ENCODE assay signal across 25 mouse cellular contexts in genomic region chr3:39928421-39928820, GRCm38 (mm10).
A peak's percentile ranks its signal among the peaks of the same experiment; 100 is the strongest.
DNase-seq lines count a peak whose midpoint lies in the region; ATAC-seq and TF ChIP-seq lines count a peak whose summit lies in the region.
"Had no signal": no experiment of that assay in that cellular context is flagged by ENCODE, and none has a peak within 500 bp of the region (broad histone marks: within the 10 kb centered on the region; RNA-seq: fewer than 3 reads in every experiment).

No protein-coding gene starts in this region.

- no peak overlapping the region for H3K4me2 ChIP-seq in liver, postnatal 0 days (ENCODE audit: low read depth, low read length)
- H3K4me2 ChIP-seq in midbrain, embryonic 16.5 days (ENCODE audit: low read length), result no peak overlapping the region
- H3K4me2 ChIP-seq: embryonic facial prominence, embryonic 12.5 days; heart, embryonic 15.5 days; limb, embryonic 12.5 days; liver, embryonic 11.5 days; midbrain, embryonic 12.5 days had no signal

- H3K4me3 ChIP-seq in liver, adult 2 months (ENCODE audit: insufficient read depth, low read depth, low read length), result no peak overlapping the region
- H3K4me3 ChIP-seq in liver, postnatal 0 days (ENCODE audit: low read depth, low read length), result no peak overlapping the region
- no peak overlapping the region for H3K4me3 ChIP-seq in midbrain, embryonic 16.5 days (ENCODE audit: low read depth, low read length)
- H3K4me3 ChIP-seq: embryonic facial prominence, embryonic 12.5 days; heart, embryonic 15.5 days; layer of hippocampus, adult 2 months; left cerebral cortex, adult 2 months; limb, embryonic 12.5 days; megakaryocyte, embryonic 14.5 days; midbrain, embryonic 12.5 days had no signal

- H3K9me3 ChIP-seq in liver, postnatal 0 days (ENCODE audit: low read length), result no peaks in the 10 kb centered on the region
- H3K9me3 ChIP-seq in midbrain, embryonic 16.5 days (replicated peaks; ENCODE audit: control insufficient read depth, low read length, poor library complexity, severe bottlenecking), result no peaks in the 10 kb centered on the region
- H3K9me3 ChIP-seq: embryonic facial prominence, embryonic 12.5 days; heart, embryonic 15.5 days; limb, embryonic 12.5 days; midbrain, embryonic 12.5 days had no signal

- H3K79me2 ChIP-seq in liver, adult 2 months (ENCODE audit: control insufficient read depth, insufficient read depth, low read length), result no peaks in the 10 kb centered on the region

- no peak for ATAC-seq in liver, postnatal 0 days
- ATAC-seq in midbrain, embryonic 16.5 days, result no peak
- ATAC-seq: forebrain, embryonic 14.5 days; intestine, embryonic 16.5 days had no signal

- peak; percentile 24 to 28 for DNase-seq in cerebellum, postnatal 10 days
- DNase-seq in cerebellum, adult 18-20 months, result no peak
- peak; percentile 81 for DNase-seq in liver, adult 2 months (ENCODE audit: extremely low read depth, low read depth, low spot score)
- DNase-seq in liver, postnatal 0 days, result no peak
- DNase-seq in kidney, postnatal 10 days, result peak; percentile 65
- no peak for DNase-seq in adrenal gland, adult 2 months
- DNase-seq in layer of hippocampus, adult 11-12 months (ENCODE audit: low spot score), result no peak
- DNase-seq: adrenal gland, postnatal 25 days; cerebellum, adult 8-10 months; embryo, embryonic 11 days; lung, postnatal 4 days; right cerebral cortex, postnatal 14 days; thymus, postnatal 4 days had no signal

- H3K4me1 ChIP-seq in liver, adult 2 months (ENCODE audit: control insufficient read depth, insufficient read depth, low read length), result peaks cover 6% of the 10 kb centered on the region; the same call in 1 of the 2 replicates
- H3K4me1 ChIP-seq in liver, postnatal 0 days (ENCODE audit: insufficient read depth), result no peaks in the 10 kb centered on the region
- H3K4me1 ChIP-seq in midbrain, embryonic 16.5 days (ENCODE audit: control insufficient read depth, insufficient read depth, low read length), result no peaks in the 10 kb centered on the region
- H3K4me1 ChIP-seq: embryonic facial prominence, embryonic 12.5 days; heart, embryonic 15.5 days; megakaryocyte, embryonic 14.5 days; midbrain, embryonic 12.5 days had no signal

- TF ChIP-seq POLR2A in liver, adult 2 months (IDR thresholded peaks at IDR 0.05; ENCODE audit: extremely low read depth, insufficient read depth, low read length), result no peak

- H3K27ac ChIP-seq in liver, adult 2 months (replicated peaks; ENCODE audit: insufficient read depth, low read depth, low read length), result no peak overlapping the region
- H3K27ac ChIP-seq in liver, postnatal 0 days (ENCODE audit: low read depth), result no peak overlapping the region
- H3K27ac ChIP-seq in midbrain, embryonic 16.5 days (ENCODE audit: low read length), result no peak overlapping the region
- H3K27ac ChIP-seq: embryonic facial prominence, embryonic 12.5 days; heart, embryonic 15.5 days; layer of hippocampus, adult 2 months; left cerebral cortex, adult 2 months; limb, embryonic 12.5 days; midbrain, embryonic 12.5 days had no signal

- WGBS in liver, adult 2 months, result 24% methylated on average over 2 of the region's 2 CpGs
- 83% methylated on average over 2 of the region's 2 CpGs for WGBS in liver, postnatal 0 days (ENCODE audit: insufficient replicate concordance)
- 92% methylated on average over 2 of the region's 2 CpGs for WGBS in midbrain, embryonic 16.5 days

- TF ChIP-seq EP300 in liver, postnatal 0 days (IDR thresholded peaks at IDR 0.05; ENCODE audit: low read depth), result no peak

- no peak for TF ChIP-seq CTCF in liver, adult 2 months (IDR thresholded peaks at IDR 0.05; ENCODE audit: low read depth, low read length)
- no peak for TF ChIP-seq CTCF in liver, postnatal 0 days (IDR thresholded peaks at IDR 0.05; ENCODE audit: low read depth)

- no peak overlapping the region for H3K9ac ChIP-seq in liver, adult 2 months (ENCODE audit: low read depth, low read length)
- H3K9ac ChIP-seq in liver, postnatal 0 days (replicated peaks), result no peak overlapping the region
- H3K9ac ChIP-seq in midbrain, embryonic 16.5 days (ENCODE audit: low read depth, low read length), result no peak overlapping the region
- H3K9ac ChIP-seq: embryonic facial prominence, embryonic 12.5 days; heart, embryonic 15.5 days; limb, embryonic 12.5 days; midbrain, embryonic 12.5 days had no signal

- H3K36me3 ChIP-seq in liver, adult 2 months (ENCODE audit: control insufficient read depth, insufficient read depth, low read length), result no peaks in the 10 kb centered on the region
- H3K36me3 ChIP-seq in liver, postnatal 0 days (replicated peaks; ENCODE audit: insufficient read depth, low read length), result no peaks in the 10 kb centered on the region
- no peaks in the 10 kb centered on the region for H3K36me3 ChIP-seq in midbrain, embryonic 16.5 days (ENCODE audit: control insufficient read depth, insufficient read depth, low read length)
- H3K36me3 ChIP-seq: embryonic facial prominence, embryonic 12.5 days; heart, embryonic 15.5 days; limb, embryonic 12.5 days; midbrain, embryonic 12.5 days had no signal

- H3K27me3 ChIP-seq in liver, adult 2 months (ENCODE audit: control insufficient read depth, insufficient read depth, low read length), result no peaks in the 10 kb centered on the region
- no peaks in the 10 kb centered on the region for H3K27me3 ChIP-seq in liver, postnatal 0 days (ENCODE audit: insufficient read depth, low read length)
- no peaks in the 10 kb centered on the region for H3K27me3 ChIP-seq in midbrain, embryonic 16.5 days (ENCODE audit: control insufficient read depth, insufficient read depth, low read depth, low read length)
- H3K27me3 ChIP-seq: CH12.LX; embryonic facial prominence, embryonic 12.5 days; heart, embryonic 15.5 days; limb, embryonic 12.5 days; megakaryocyte, embryonic 14.5 days; midbrain, embryonic 12.5 days had no signal

Comparison
In these comparisons a context has a peak if more than half of its experiments do, and no peak if none do; other contexts are left out.
1. DNase-seq: peak in cerebellum, postnatal 10 days (2 of 2), liver, adult 2 months (single experiment) and kidney, postnatal 10 days (single experiment); none in cerebellum, adult 18-20 months (0 of 2), liver, postnatal 0 days (single experiment), adrenal gland, adult 2 months (single experiment) and layer of hippocampus, adult 11-12 months (single experiment).